Mouse (Mus musculus): ENCODE data around the gene Gabrb2. TPM values are rescaled to one million over a fixed set of nuclear protein-coding genes. Genes with fewer than 3 reads are reported as not detected.

Gene Gabrb2
- polyA plus RNA-seq (2015; fragmentation: Nextera tagmentation; extraction: Ambion mirVana) = 0.04 TPM in 1 of 2 replicates, not detected in the other

DNA sequence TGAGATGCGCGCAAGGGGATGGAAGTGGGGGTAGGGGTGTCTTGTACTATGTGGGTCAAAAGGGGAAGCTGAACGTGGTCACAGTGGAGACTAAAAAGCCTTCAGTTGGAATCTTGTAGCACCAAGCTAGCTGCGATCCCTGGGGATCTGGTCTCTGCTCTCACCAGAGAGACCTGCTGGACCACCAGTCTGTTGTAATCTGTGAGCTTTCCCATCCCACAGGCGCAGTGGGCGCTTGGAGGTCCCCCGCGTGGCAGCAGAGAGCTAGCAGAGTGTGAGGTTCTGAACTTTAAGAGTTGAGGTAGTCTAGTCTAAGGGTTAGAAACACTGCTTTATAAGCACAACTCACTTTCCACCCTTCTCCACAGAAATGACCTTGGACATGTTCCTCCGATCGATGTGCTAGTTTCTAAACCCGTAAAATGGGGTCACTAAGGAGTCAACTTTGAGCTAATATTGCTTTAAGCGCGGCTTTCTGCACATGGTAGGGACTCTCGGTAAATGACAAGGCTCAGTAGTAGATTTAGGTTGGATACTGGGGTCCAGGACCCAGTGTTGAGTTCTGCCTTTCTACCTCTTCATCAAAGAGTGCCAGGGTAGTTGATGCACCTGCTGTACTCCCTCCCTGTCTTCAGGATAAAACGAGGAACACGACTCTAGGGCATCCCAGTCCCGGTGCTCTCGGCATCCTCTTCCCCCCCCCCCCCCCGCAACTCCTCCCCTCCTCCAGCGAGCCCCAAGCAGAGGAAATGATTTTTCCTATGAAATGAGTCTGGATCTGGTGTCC is at the start of gene Gabrb2:
Gene Gabrb2 (plus strand): TSS at position 762 of the 787 bp plus-strand sequence.
- Histone ChIP-seq H3K4me2 (ENCODE audit: low read depth, low read length) (peak within 1 kb of the TSS; percentile 36), H3K4me3 (ENCODE audit: low read depth, low read length) (no peak within 1 kb of the TSS; the same call in 1 of the 2 replicates), H3K9me3 (replicated peaks; ENCODE audit: control insufficient read depth, low read length) (no peaks in the 10 kb centered on the region), H3K4me1 (ENCODE audit: control insufficient read depth, low read depth, low read length) (no peaks in the 10 kb centered on the region), H3K36me3 (ENCODE audit: control insufficient read depth, insufficient read depth) (no peaks in the 10 kb centered on the region), H3K27ac (ENCODE audit: low read length) (no peak within 1 kb of the TSS), H3K9ac (ENCODE audit: low read depth, low read length) (no peak within 1 kb of the TSS), H3K27me3 (ENCODE audit: control insufficient read depth, insufficient read depth, low read depth, low read length) (no peaks in the 10 kb centered on the region; the same call in 1 of the 2 replicates)
- WGBS (ENCODE audit: insufficient replicate concordance) = 24% methylated on average over 20 of the region's 20 CpGs
- no peak for ATAC-seq (ENCODE audit: low read depth)

DNA sequence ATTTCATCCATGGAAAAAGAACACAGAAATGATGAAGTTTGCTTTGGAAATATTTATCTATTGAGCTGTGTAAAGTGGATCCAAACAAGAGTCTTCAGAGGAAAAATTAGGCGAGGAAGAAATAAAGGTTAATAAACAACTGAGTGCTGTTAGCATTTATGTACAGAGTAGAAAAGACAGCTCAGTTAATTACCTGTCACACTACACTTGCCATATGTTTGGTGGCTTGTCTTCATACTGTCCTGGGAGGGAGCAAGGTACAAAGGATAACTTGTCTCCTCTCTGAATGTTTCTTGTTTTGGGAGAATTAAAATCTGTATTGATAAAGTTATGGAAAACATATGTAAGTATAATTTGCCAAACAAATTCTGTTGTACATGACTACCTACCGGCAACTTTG is 40.6 kb upstream of the Gabrb2 start:
- H3K9me3 ChIP-seq (replicated peaks; ENCODE audit: control insufficient read depth, low read length) = no peaks in the 10 kb centered on the region
- H3K36me3 ChIP-seq (ENCODE audit: control insufficient read depth, insufficient read depth) = no peaks in the 10 kb centered on the region
- no peak overlapping the region for H3K27ac ChIP-seq (ENCODE audit: low read length)
- H3K4me1 ChIP-seq (ENCODE audit: control insufficient read depth, low read depth, low read length) = no peaks in the 10 kb centered on the region
- H3K9ac ChIP-seq (ENCODE audit: low read depth, low read length) = no peak overlapping the region
- H3K27me3 ChIP-seq (ENCODE audit: control insufficient read depth, insufficient read depth, low read depth, low read length) = no peaks in the 10 kb centered on the region
- ATAC-seq (ENCODE audit: low read depth) = no peak
- no peak overlapping the region for H3K4me3 ChIP-seq (ENCODE audit: low read depth, low read length)
- H3K4me2 ChIP-seq (ENCODE audit: low read depth, low read length) = no peak overlapping the region
- WGBS (ENCODE audit: insufficient replicate concordance) = 56% methylated on average over 2 of the region's 2 CpGs

GRCm38 (mm10) chr11:42386486-42386885 is 33.1 kb upstream of the Gabrb2 start:
- no peak for ATAC-seq (ENCODE audit: low read depth)
- 74% methylated on average over 4 of the region's 4 CpGs for WGBS (ENCODE audit: insufficient replicate concordance)
- Histone ChIP-seq H3K9ac (ENCODE audit: low read depth, low read length) (no peak overlapping the region), H3K9me3 (replicated peaks; ENCODE audit: control insufficient read depth, low read length) (no peaks in the 10 kb centered on the region), H3K36me3 (ENCODE audit: control insufficient read depth, insufficient read depth) (no peaks in the 10 kb centered on the region), H3K4me3 (ENCODE audit: low read depth, low read length) (no peak overlapping the region), H3K27ac (ENCODE audit: low read length) (no peak overlapping the region), H3K4me1 (ENCODE audit: control insufficient read depth, low read depth, low read length) (no peaks in the 10 kb centered on the region), H3K27me3 (ENCODE audit: control insufficient read depth, insufficient read depth, low read depth, low read length) (no peaks in the 10 kb centered on the region), H3K4me2 (ENCODE audit: low read depth, low read length) (no peak overlapping the region)

- Histone ChIP-seq H3K4me2 (ENCODE audit: low read depth, low read length) (no peak overlapping the region), H3K9me3 (replicated peaks; ENCODE audit: control insufficient read depth, low read length) (no peaks in the 10 kb centered on the region), H3K36me3 (ENCODE audit: control insufficient read depth, insufficient read depth) (no peaks in the 10 kb centered on the region), H3K9ac (ENCODE audit: low read depth, low read length) (no peak overlapping the region), H3K4me1 (ENCODE audit: control insufficient read depth, low read depth, low read length) (no peaks in the 10 kb centered on the region), H3K4me3 (ENCODE audit: low read depth, low read length) (no peak overlapping the region), H3K27ac (ENCODE audit: low read length) (no peak overlapping the region), H3K27me3 (ENCODE audit: control insufficient read depth, insufficient read depth, low read depth, low read length) (no peaks in the 10 kb centered on the region)
- ATAC-seq (ENCODE audit: low read depth) = no peak
- 38% methylated on average over 3 of the region's 3 CpGs for WGBS (ENCODE audit: insufficient replicate concordance)
Observed at GRCm38 (mm10) chr11:42390682-42391290, 28.8 kb upstream of the Gabrb2 start.

DNA sequence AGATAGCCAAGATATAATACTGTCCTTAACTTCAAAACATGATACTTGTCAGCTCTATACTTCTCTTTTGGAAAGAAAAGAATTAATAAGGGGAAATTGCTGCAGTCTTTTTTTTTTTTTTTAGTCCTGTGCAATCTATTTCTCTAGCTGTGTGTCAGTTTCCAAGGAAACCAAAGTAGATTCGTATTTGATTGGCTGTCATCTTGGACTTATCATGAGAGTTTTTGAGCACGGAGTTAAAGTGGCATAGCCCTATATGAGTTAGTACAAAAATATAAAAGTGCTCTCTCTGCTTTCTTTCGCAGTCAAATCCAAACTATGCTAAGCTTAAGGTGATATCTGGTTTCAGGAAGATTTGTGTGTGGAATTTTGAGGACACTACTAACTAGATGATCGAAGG is 26.1 kb upstream of the Gabrb2 start:
- no peak for ATAC-seq (ENCODE audit: low read depth)
- Histone ChIP-seq H3K27me3 (ENCODE audit: control insufficient read depth, insufficient read depth, low read depth, low read length) (no peaks in the 10 kb centered on the region), H3K36me3 (ENCODE audit: control insufficient read depth, insufficient read depth) (no peaks in the 10 kb centered on the region), H3K4me2 (ENCODE audit: low read depth, low read length) (no peak overlapping the region), H3K9me3 (replicated peaks; ENCODE audit: control insufficient read depth, low read length) (no peaks in the 10 kb centered on the region), H3K9ac (ENCODE audit: low read depth, low read length) (no peak overlapping the region), H3K27ac (ENCODE audit: low read length) (no peak overlapping the region), H3K4me1 (ENCODE audit: control insufficient read depth, low read depth, low read length) (no peaks in the 10 kb centered on the region), H3K4me3 (ENCODE audit: low read depth, low read length) (no peak overlapping the region)
- 62% methylated on average over 4 of the region's 4 CpGs for WGBS (ENCODE audit: insufficient replicate concordance)

DNA sequence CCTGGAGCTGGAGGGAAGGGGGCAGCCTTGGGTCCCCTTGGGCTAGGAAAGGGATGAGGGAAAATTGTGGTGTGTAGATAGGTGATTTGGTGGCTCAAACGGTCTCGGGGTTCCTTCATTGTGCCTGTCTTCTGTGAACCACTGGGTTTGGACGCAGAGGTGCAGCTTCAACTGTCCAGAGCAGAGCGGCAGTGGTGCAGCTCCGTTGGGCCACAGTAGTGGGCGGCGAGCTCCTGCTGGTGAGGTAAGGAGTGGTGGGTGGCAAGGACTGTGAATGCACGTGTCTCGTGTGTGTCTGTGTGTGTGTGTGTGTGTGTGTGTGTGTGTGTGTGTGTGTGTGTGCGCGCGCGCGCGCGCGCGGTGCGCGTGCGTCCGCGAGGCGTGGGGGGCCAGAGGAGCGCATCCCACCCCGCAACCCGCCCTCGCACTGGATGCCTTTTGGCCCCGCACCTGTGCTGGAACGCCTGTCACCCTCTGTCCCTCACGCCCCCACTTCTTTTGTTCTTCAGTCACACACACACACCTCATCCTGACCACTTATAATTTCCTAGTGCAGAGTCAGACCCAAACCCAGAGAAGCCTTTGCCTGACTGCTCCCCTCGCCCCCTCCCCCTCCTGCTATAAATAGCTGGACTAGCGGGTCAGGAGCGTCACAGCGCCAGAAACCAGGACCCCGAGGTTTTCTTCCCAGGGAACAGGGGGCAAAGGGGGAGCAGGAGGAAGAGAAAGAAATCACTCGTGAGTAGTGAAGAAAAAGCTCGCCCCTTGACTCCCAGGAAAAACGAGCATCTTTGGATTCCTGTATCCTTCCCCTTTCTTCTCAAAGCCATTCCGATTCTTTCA is 455 bp downstream of the Gabrb2 start:
- H3K9ac ChIP-seq (ENCODE audit: low read depth, low read length) = no peak overlapping the region
- no peaks in the 10 kb centered on the region; the same call in 1 of the 2 replicates for H3K27me3 ChIP-seq (ENCODE audit: control insufficient read depth, insufficient read depth, low read depth, low read length)
- no peak overlapping the region for H3K27ac ChIP-seq (ENCODE audit: low read length)
- 1% methylated on average over 23 of the region's 40 CpGs for WGBS (ENCODE audit: insufficient replicate concordance)
- no peaks in the 10 kb centered on the region for H3K36me3 ChIP-seq (ENCODE audit: control insufficient read depth, insufficient read depth)
- H3K9me3 ChIP-seq (replicated peaks; ENCODE audit: control insufficient read depth, low read length) = no peaks in the 10 kb centered on the region
- no peaks in the 10 kb centered on the region for H3K4me1 ChIP-seq (ENCODE audit: control insufficient read depth, low read depth, low read length)
- H3K4me2 ChIP-seq (ENCODE audit: low read depth, low read length) = peak overlapping the region; percentile 36
- no peak for ATAC-seq (ENCODE audit: low read depth)
- H3K4me3 ChIP-seq (ENCODE audit: low read depth, low read length) = no peak overlapping the region; the same call in 1 of the 2 replicates

DNA sequence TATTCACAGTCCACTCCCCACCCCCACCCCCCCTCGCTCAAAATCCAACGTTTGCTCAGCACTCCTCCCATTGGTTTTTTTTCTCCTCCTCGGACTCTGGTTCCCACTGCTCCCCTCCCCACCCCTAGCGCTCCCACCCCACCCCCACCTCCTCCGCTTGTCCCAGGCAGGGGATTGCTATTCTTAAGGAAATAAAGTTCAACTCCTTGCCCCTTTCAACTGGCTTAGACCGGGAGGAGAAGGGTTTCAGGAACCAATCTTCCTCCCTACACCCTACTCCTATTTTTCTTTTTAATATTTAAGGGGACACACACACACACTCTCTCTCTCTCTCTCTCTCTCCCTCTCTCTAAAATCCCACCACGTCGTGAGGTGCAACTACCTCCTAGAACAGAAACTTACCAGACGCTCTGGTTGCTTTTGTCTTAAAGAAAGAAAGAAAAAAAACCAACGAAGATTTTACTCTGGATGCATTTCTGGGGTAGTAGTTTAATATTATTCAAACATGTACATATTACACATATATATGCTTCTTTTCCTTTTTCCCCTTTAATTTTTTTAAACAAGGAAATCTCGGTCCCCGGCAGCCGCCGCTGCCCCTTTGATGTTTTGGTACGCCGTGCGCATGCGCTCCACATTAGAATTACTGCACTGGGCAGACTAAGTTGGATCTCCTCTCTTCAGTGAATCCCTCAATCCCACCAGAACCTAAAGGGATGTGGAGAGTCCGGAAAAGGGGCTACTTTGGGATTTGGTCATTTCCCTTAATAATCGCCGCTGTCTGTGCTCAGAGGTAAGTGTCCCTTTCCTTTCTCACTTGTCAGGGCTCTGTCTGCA is 1.3 kb downstream of the Gabrb2 start:
- no peak for ATAC-seq (ENCODE audit: low read depth)
- H3K36me3 ChIP-seq (ENCODE audit: control insufficient read depth, insufficient read depth) = no peaks in the 10 kb centered on the region
- peak overlapping the region; percentile 20; the same call in 1 of the 2 replicates for H3K4me3 ChIP-seq (ENCODE audit: low read depth, low read length)
- H3K4me2 ChIP-seq (ENCODE audit: low read depth, low read length) = peak overlapping the region; percentile 36
- WGBS (ENCODE audit: insufficient replicate concordance) = under 1% methylated on average over 21 of the region's 21 CpGs
- H3K27me3 ChIP-seq (ENCODE audit: control insufficient read depth, insufficient read depth, low read depth, low read length) = no peaks in the 10 kb centered on the region; the same call in 1 of the 2 replicates
- H3K9me3 ChIP-seq (replicated peaks; ENCODE audit: control insufficient read depth, low read length) = no peaks in the 10 kb centered on the region
- no peak overlapping the region for H3K9ac ChIP-seq (ENCODE audit: low read depth, low read length)
- no peak overlapping the region for H3K27ac ChIP-seq (ENCODE audit: low read length)
- H3K4me1 ChIP-seq (ENCODE audit: control insufficient read depth, low read depth, low read length) = no peaks in the 10 kb centered on the region

- no peak for ATAC-seq (ENCODE audit: low read depth)
- no peak overlapping the region for H3K4me3 ChIP-seq (ENCODE audit: low read depth, low read length)
- 0% methylated on average over 3 of the region's 3 CpGs for WGBS (ENCODE audit: insufficient replicate concordance)
- no peak overlapping the region for H3K4me2 ChIP-seq (ENCODE audit: low read depth, low read length)
- H3K9ac ChIP-seq (ENCODE audit: low read depth, low read length) = no peak overlapping the region
- no peaks in the 10 kb centered on the region for H3K36me3 ChIP-seq (ENCODE audit: control insufficient read depth, insufficient read depth)
- H3K4me1 ChIP-seq (ENCODE audit: control insufficient read depth, low read depth, low read length) = no peaks in the 10 kb centered on the region
- H3K27ac ChIP-seq (ENCODE audit: low read length) = no peak overlapping the region
- H3K9me3 ChIP-seq (replicated peaks; ENCODE audit: control insufficient read depth, low read length) = no peaks in the 10 kb centered on the region
- H3K27me3 ChIP-seq (ENCODE audit: control insufficient read depth, insufficient read depth, low read depth, low read length) = no peaks in the 10 kb centered on the region; the same call in 1 of the 2 replicates
Observed at GRCm38 (mm10) chr11:42423231-42423630, 3.7 kb downstream of the Gabrb2 start.
